ENCODE assay signal across 16 mouse cellular contexts in genomic region chr6:82715253-82715652, GRCm38 (mm10). TPM values are rescaled to one million over a fixed set of nuclear protein-coding genes. Genes with fewer than 3 reads are reported as not detected.
DNase-seq lines count a peak whose midpoint lies in the region; ATAC-seq lines count a peak whose summit lies in the region.
"Had no signal": no experiment of that assay in that cellular context is flagged by ENCODE, and none has a peak within 500 bp of the region (broad histone marks: within the 10 kb centered on the region; RNA-seq: fewer than 3 reads in every experiment).

No protein-coding gene starts in this region.

- H3K4me1 ChIP-seq in kidney, embryonic 16.5 days (ENCODE audit: insufficient read depth, low read length), result peaks cover 13% of the 10 kb centered on the region
- H3K4me1 ChIP-seq in intestine, embryonic 16.5 days (ENCODE audit: control insufficient read depth, insufficient read depth, low read length), result no peaks in the 10 kb centered on the region
- H3K4me1 ChIP-seq: forebrain, embryonic 13.5 days; limb, embryonic 12.5 days; liver, embryonic 15.5 days; midbrain, embryonic 12.5 days; neural tube, embryonic 13.5 days had no signal

- no peaks in the 10 kb centered on the region for H3K27me3 ChIP-seq in kidney, embryonic 16.5 days (ENCODE audit: insufficient read depth, low read length)
- H3K27me3 ChIP-seq in intestine, embryonic 16.5 days (replicated peaks; ENCODE audit: control insufficient read depth, insufficient read depth, low read length), result no peaks in the 10 kb centered on the region
- H3K27me3 ChIP-seq: forebrain, embryonic 13.5 days; limb, embryonic 12.5 days; liver, embryonic 15.5 days; midbrain, embryonic 12.5 days; neural tube, embryonic 13.5 days had no signal

- no peak overlapping the region for H3K4me3 ChIP-seq in kidney, embryonic 16.5 days (ENCODE audit: low read length)
- H3K4me3 ChIP-seq in intestine, embryonic 16.5 days (ENCODE audit: low read length), result no peak overlapping the region
- H3K4me3 ChIP-seq: forebrain, embryonic 13.5 days; limb, embryonic 12.5 days; liver, embryonic 15.5 days; midbrain, embryonic 12.5 days; neural tube, embryonic 13.5 days had no signal

- no peak overlapping the region for H3K4me2 ChIP-seq in kidney, embryonic 16.5 days (replicated peaks; ENCODE audit: low read depth, low read length)
- H3K4me2 ChIP-seq in intestine, embryonic 16.5 days (ENCODE audit: low read depth, low read length), result no peak overlapping the region
- H3K4me2 ChIP-seq: forebrain, embryonic 13.5 days; limb, embryonic 12.5 days; liver, embryonic 15.5 days; midbrain, embryonic 12.5 days; neural tube, embryonic 13.5 days had no signal

- peak overlapping the region; percentile 44; the same call in 1 of the 2 replicates for H3K9ac ChIP-seq in kidney, embryonic 16.5 days (replicated peaks; ENCODE audit: low read length)
- H3K9ac ChIP-seq in intestine, embryonic 16.5 days (ENCODE audit: low read depth, low read length), result no peak overlapping the region
- H3K9ac ChIP-seq: forebrain, embryonic 13.5 days; limb, embryonic 12.5 days; liver, embryonic 15.5 days; midbrain, embryonic 12.5 days; neural tube, embryonic 13.5 days had no signal

- H3K9me3 ChIP-seq in kidney, embryonic 16.5 days (ENCODE audit: low read length), result no peaks in the 10 kb centered on the region
- H3K9me3 ChIP-seq in intestine, embryonic 16.5 days (ENCODE audit: control insufficient read depth, low read length), result no peaks in the 10 kb centered on the region
- H3K9me3 ChIP-seq: forebrain, embryonic 13.5 days; limb, embryonic 12.5 days; liver, embryonic 15.5 days; midbrain, embryonic 12.5 days; neural tube, embryonic 13.5 days had no signal

- no peak for DNase-seq in kidney, adult 18-20 months
- DNase-seq in right cerebral cortex, postnatal 25 days, result peak; percentile 47
- DNase-seq in right cerebral cortex, adult 18-20 months, result no peak
- DNase-seq in heart, adult 8-10 months (ENCODE audit: low spot score), result no peak
- DNase-seq in heart, postnatal 25 days (ENCODE audit: low spot score), result no peak
- DNase-seq: adrenal gland, postnatal 36 days; cerebellum, adult 9-11 months; kidney, adult 2 months; thymus, postnatal 14 days had no signal

- intact Hi-C loops in heart, postnatal 25 days (cut with DNase I), result loop anchor here (2.0 kb wide), 1 partner anchor 256 kb away; no protein-coding TSS in a partner anchor

- no peaks in the 10 kb centered on the region for H3K36me3 ChIP-seq in kidney, embryonic 16.5 days (ENCODE audit: insufficient read depth, low read length)
- H3K36me3 ChIP-seq in intestine, embryonic 16.5 days (ENCODE audit: control insufficient read depth, insufficient read depth, low read length), result no peaks in the 10 kb centered on the region
- H3K36me3 ChIP-seq: limb, embryonic 12.5 days; liver, embryonic 15.5 days; midbrain, embryonic 12.5 days; neural tube, embryonic 13.5 days had no signal

- ATAC-seq in kidney, embryonic 16.5 days (ENCODE audit: low FRiP score, low TSS enrichment), result peak; percentile 43
- no peak for ATAC-seq in intestine, embryonic 16.5 days
- ATAC-seq: forebrain, embryonic 13.5 days had no signal

- 65% methylated on average over 6 of the region's 6 CpGs for WGBS in kidney, embryonic 16.5 days
- WGBS in intestine, embryonic 16.5 days, result 79% methylated on average over 6 of the region's 6 CpGs

- 0 out of 2 replicates have a peak overlapping the region, but pooled peaks have one; percentile 12 for H3K27ac ChIP-seq in kidney, embryonic 16.5 days (ENCODE audit: low read length)
- H3K27ac ChIP-seq in intestine, embryonic 16.5 days (ENCODE audit: low read length), result 0 out of 2 replicates have a peak overlapping the region, but pooled peaks have one; percentile 7
- H3K27ac ChIP-seq: forebrain, embryonic 13.5 days; limb, embryonic 12.5 days; liver, embryonic 15.5 days; midbrain, embryonic 12.5 days; neural tube, embryonic 13.5 days had no signal

RNA-seq across cellular contexts. Expression of gene Pole4, which starts 10.1 kb away (rescaled TPM):
- 103 TPM in 2 replicates for polyA plus RNA-seq in kidney, embryonic 16.5 days (2015; fragmentation: Nextera tagmentation; extraction: Ambion mirVana)
- 80.1 and 82.6 TPM in 2 replicates for polyA plus RNA-seq in intestine, embryonic 16.5 days (2015; fragmentation: Nextera tagmentation; extraction: Ambion mirVana)
- total RNA-seq in heart, adult 8-10 months (2022), result 10 to 100 TPM; 15.0 to 19.2 (median 17.6) TPM
- total RNA-seq in heart, postnatal 25 days (2021), result 10 to 100 TPM; 16.8 to 21.0 TPM

RNA-seq across cellular contexts. Expression of gene Hk2, which starts 59.0 kb away (rescaled TPM):
- 16.2 and 16.3 TPM in 2 replicates for polyA plus RNA-seq in kidney, embryonic 16.5 days (2015; fragmentation: Nextera tagmentation; extraction: Ambion mirVana)
- 14.7 and 18.0 TPM in 2 replicates for polyA plus RNA-seq in intestine, embryonic 16.5 days (2015; fragmentation: Nextera tagmentation; extraction: Ambion mirVana)
- total RNA-seq in heart, adult 8-10 months (2022), result 100 to 1,000 TPM; 393 to 406 (median 396) TPM
- 100 to 1,000 TPM; 268 to 296 TPM for total RNA-seq in heart, postnatal 25 days (2021)
